Mouse (Mus musculus): ENCODE results near the gene Hcn1. TPM values are rescaled to one million over a fixed set of nuclear protein-coding genes. Genes with fewer than 3 reads are reported as not detected.

Hcn1 gene
- polyA plus RNA-seq, 1 experiment from 2014 or later: not detected

DNA sequence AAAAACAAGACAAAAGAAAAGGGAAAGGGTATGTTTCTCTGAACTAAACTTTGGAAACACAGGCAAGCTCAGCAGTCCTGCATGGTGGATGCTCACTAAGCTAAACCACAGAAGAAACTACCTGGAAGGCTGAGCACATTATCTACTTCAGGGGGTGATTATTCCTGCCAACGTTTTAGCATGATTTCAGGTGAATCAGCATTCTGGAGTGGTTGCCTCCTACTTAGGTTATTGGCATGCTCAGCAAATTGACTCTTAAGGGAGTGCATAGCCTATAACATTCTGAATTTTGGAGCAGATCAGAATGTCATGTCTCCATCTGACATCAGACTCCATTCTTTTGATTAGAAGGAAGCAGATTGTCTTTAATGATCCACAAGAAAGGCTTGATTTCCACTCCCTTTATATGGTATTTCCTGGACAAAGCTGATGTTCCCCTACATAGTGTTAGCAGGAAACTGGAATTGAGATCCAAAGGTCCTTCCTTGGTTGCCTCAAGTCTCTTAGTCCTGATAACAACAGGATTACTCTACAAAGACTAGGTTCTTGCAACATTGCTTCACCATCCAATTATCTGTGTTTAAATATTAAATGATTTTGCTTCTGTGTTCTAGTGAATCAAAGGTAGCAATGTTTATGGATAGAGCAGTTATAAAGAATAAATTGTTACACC is 345.7 kb downstream of the Hcn1 start:
- WGBS (ENCODE audit: insufficient replicate concordance): 37% methylated on average over 1 of the region's 1 CpGs
- Histone ChIP-seq H3K4me3 (ENCODE audit: low read depth, low read length) (no peak overlapping the region), H3K27me3 (ENCODE audit: control insufficient read depth, insufficient read depth, low read depth, low read length) (no peaks in the 10 kb centered on the region), H3K27ac (ENCODE audit: low read length) (no peak overlapping the region), H3K9ac (ENCODE audit: low read depth, low read length) (no peak overlapping the region), H3K9me3 (replicated peaks; ENCODE audit: control insufficient read depth, low read length) (no peaks in the 10 kb centered on the region), H3K4me2 (ENCODE audit: low read depth, low read length) (no peak overlapping the region), H3K4me1 (ENCODE audit: control insufficient read depth, low read depth, low read length) (no peaks in the 10 kb centered on the region), H3K36me3 (ENCODE audit: control insufficient read depth, insufficient read depth) (no peaks in the 10 kb centered on the region)
- ATAC-seq (ENCODE audit: low read depth): no peak

DNA sequence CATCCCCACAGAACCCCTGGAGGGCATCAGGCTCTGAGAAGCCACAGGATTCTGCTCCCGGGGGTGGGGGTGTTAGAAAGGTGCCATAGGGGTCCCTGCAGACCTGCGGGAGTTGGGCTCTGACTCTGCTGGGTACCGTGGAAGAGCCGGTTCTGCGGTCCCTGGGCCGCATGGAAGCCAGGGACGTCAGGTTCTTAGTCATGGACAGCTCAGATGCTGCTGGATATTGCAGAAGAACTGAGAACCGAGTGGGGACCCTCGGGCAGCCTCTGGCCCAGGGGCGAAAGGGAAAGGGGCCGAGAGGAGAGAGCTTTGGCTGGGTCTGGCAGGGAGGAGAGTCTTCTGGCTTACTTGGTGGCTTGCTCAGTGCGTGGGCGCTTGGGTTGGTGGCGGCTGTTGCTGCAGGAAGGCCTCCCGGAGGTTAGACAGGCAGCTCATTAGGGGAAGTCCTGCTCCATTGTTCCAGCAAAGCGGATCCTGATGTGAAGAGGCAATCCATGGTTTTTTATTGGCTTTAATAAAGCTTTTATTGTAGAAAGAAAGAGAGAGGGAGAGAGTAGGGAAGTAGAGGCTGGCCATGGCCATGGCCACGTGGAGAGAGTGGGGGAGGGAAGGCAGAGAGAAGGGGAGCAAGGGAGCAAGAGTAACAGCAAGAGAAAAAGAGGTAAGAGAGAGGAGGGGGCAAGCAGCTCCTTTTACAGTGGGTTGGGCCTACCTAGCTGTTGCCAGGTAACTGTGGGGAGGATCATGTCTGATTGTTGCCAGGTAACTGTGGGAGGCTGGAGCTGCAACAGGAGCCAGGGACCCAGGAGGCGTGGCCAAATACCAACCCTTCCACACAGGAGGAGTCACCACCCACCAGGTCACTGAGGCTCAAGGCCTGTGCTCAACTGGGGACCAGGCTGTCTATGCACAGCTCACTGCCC is 356.6 kb downstream of the Hcn1 start:
- Histone ChIP-seq H3K36me3 (ENCODE audit: control insufficient read depth, insufficient read depth) (no peaks in the 10 kb centered on the region), H3K9me3 (replicated peaks; ENCODE audit: control insufficient read depth, low read length) (0 out of 2 replicates have a peak, but pooled peaks cover 2% of the 10 kb centered on the region), H3K4me1 (ENCODE audit: control insufficient read depth, low read depth, low read length) (no peaks in the 10 kb centered on the region), H3K27ac (ENCODE audit: low read length) (no peak overlapping the region), H3K4me3 (ENCODE audit: low read depth, low read length) (no peak overlapping the region), H3K9ac (ENCODE audit: low read depth, low read length) (no peak overlapping the region), H3K4me2 (ENCODE audit: low read depth, low read length) (no peak overlapping the region), H3K27me3 (ENCODE audit: control insufficient read depth, insufficient read depth, low read depth, low read length) (no peaks in the 10 kb centered on the region)
- ATAC-seq (ENCODE audit: low read depth): no peak
- 15% methylated on average over 18 of the region's 18 CpGs for WGBS (ENCODE audit: insufficient replicate concordance)

- Histone ChIP-seq H3K9me3 (replicated peaks; ENCODE audit: control insufficient read depth, low read length) (no peaks in the 10 kb centered on the region), H3K27ac (ENCODE audit: low read length) (no peak overlapping the region), H3K9ac (ENCODE audit: low read depth, low read length) (no peak overlapping the region), H3K4me2 (ENCODE audit: low read depth, low read length) (no peak overlapping the region), H3K36me3 (ENCODE audit: control insufficient read depth, insufficient read depth) (no peaks in the 10 kb centered on the region), H3K4me3 (ENCODE audit: low read depth, low read length) (no peak overlapping the region), H3K27me3 (ENCODE audit: control insufficient read depth, insufficient read depth, low read depth, low read length) (no peaks in the 10 kb centered on the region), H3K4me1 (ENCODE audit: control insufficient read depth, low read depth, low read length) (no peaks in the 10 kb centered on the region)
- ATAC-seq (ENCODE audit: low read depth): no peak
Observed at GRCm38 (mm10) chr13:117964620-117965019, 362.5 kb downstream of the Hcn1 start.

GRCm38 (mm10) chr13:117975382-117975781 is 373.3 kb downstream of the Hcn1 start:
- no peak overlapping the region for H3K4me3 ChIP-seq (ENCODE audit: low read depth, low read length)
- no peaks in the 10 kb centered on the region for H3K36me3 ChIP-seq (ENCODE audit: control insufficient read depth, insufficient read depth)
- no peak overlapping the region for H3K9ac ChIP-seq (ENCODE audit: low read depth, low read length)
- H3K4me1 ChIP-seq (ENCODE audit: control insufficient read depth, low read depth, low read length): no peaks in the 10 kb centered on the region
- ATAC-seq (ENCODE audit: low read depth): no peak
- H3K4me2 ChIP-seq (ENCODE audit: low read depth, low read length): no peak overlapping the region
- no peak overlapping the region for H3K27ac ChIP-seq (ENCODE audit: low read length)
- no peaks in the 10 kb centered on the region for H3K27me3 ChIP-seq (ENCODE audit: control insufficient read depth, insufficient read depth, low read depth, low read length)
- 62% methylated on average over 7 of the region's 7 CpGs for WGBS (ENCODE audit: insufficient replicate concordance)
- no peaks in the 10 kb centered on the region for H3K9me3 ChIP-seq (replicated peaks; ENCODE audit: control insufficient read depth, low read length)

DNA sequence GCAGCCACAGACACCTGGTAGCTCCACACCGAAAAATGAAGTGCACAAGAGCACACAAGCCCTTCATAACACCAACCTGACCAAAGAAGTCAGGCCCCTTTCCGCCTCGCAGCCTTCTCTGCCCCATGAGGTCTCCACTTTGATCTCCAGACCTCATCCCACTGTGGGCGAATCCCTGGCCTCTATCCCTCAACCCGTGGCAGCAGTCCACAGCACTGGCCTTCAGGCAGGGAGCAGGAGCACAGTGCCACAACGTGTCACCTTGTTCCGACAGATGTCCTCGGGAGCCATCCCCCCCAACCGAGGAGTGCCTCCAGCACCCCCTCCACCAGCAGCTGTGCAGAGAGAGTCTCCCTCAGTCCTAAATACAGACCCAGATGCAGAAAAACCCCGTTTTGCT is 373.7 kb downstream of the Hcn1 start:
- Histone ChIP-seq H3K4me2 (ENCODE audit: low read depth, low read length) (no peak overlapping the region), H3K9ac (ENCODE audit: low read depth, low read length) (no peak overlapping the region), H3K27me3 (ENCODE audit: control insufficient read depth, insufficient read depth, low read depth, low read length) (no peaks in the 10 kb centered on the region), H3K4me3 (ENCODE audit: low read depth, low read length) (no peak overlapping the region), H3K9me3 (replicated peaks; ENCODE audit: control insufficient read depth, low read length) (no peaks in the 10 kb centered on the region), H3K36me3 (ENCODE audit: control insufficient read depth, insufficient read depth) (no peaks in the 10 kb centered on the region), H3K27ac (ENCODE audit: low read length) (no peak overlapping the region), H3K4me1 (ENCODE audit: control insufficient read depth, low read depth, low read length) (no peaks in the 10 kb centered on the region)
- WGBS (ENCODE audit: insufficient replicate concordance): 44% methylated on average over 10 of the region's 10 CpGs
- no peak for ATAC-seq (ENCODE audit: low read depth)

GRCm38 (mm10) chr13:117984339-117984738 is 382.2 kb downstream of the Hcn1 start:
- 61% methylated on average over 2 of the region's 2 CpGs for WGBS (ENCODE audit: insufficient replicate concordance)
- Histone ChIP-seq H3K27ac (ENCODE audit: low read length) (no peak overlapping the region), H3K27me3 (ENCODE audit: control insufficient read depth, insufficient read depth, low read depth, low read length) (no peaks in the 10 kb centered on the region), H3K4me2 (ENCODE audit: low read depth, low read length) (no peak overlapping the region), H3K4me1 (ENCODE audit: control insufficient read depth, low read depth, low read length) (no peaks in the 10 kb centered on the region), H3K9ac (ENCODE audit: low read depth, low read length) (no peak overlapping the region), H3K9me3 (replicated peaks; ENCODE audit: control insufficient read depth, low read length) (no peaks in the 10 kb centered on the region), H3K4me3 (ENCODE audit: low read depth, low read length) (no peak overlapping the region), H3K36me3 (ENCODE audit: control insufficient read depth, insufficient read depth) (no peaks in the 10 kb centered on the region)
- no peak for ATAC-seq (ENCODE audit: low read depth)

GRCm38 (mm10) chr13:117999767-118000488 is 397.8 kb downstream of the Hcn1 start:
- H3K27me3 ChIP-seq (ENCODE audit: control insufficient read depth, insufficient read depth, low read depth, low read length): no peaks in the 10 kb centered on the region
- H3K4me2 ChIP-seq (ENCODE audit: low read depth, low read length): no peak overlapping the region
- no peak overlapping the region for H3K9ac ChIP-seq (ENCODE audit: low read depth, low read length)
- no peak overlapping the region for H3K27ac ChIP-seq (ENCODE audit: low read length)
- no peak overlapping the region for H3K4me3 ChIP-seq (ENCODE audit: low read depth, low read length)
- ATAC-seq (ENCODE audit: low read depth): no peak
- H3K9me3 ChIP-seq (replicated peaks; ENCODE audit: control insufficient read depth, low read length): no peaks in the 10 kb centered on the region
- no peaks in the 10 kb centered on the region for H3K36me3 ChIP-seq (ENCODE audit: control insufficient read depth, insufficient read depth)
- H3K4me1 ChIP-seq (ENCODE audit: control insufficient read depth, low read depth, low read length): no peaks in the 10 kb centered on the region
- 51% methylated on average over 2 of the region's 2 CpGs for WGBS (ENCODE audit: insufficient replicate concordance)

DNA sequence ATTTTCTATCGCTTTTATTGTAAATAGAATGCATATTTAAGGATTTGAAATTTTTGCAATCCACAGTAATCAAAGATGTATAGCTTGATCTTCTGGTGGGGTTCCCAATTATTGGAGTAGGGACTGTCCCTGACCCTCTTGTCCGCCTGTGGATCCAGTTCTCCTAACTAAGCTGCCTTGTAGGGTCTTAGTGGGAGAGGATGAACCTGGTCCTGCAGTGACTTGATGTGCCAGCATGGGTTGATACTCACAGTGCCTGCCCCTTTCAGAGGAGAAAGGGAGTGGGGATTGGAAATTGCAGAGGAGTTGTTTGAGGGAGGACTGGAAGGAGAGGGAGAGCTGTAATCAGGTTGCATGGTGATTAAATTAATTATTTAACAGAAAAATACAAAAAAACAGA is 398.4 kb downstream of the Hcn1 start:
- Histone ChIP-seq H3K4me2 (ENCODE audit: low read depth, low read length) (no peak overlapping the region), H3K4me1 (ENCODE audit: control insufficient read depth, low read depth, low read length) (no peaks in the 10 kb centered on the region), H3K27me3 (ENCODE audit: control insufficient read depth, insufficient read depth, low read depth, low read length) (no peaks in the 10 kb centered on the region), H3K27ac (ENCODE audit: low read length) (no peak overlapping the region), H3K9ac (ENCODE audit: low read depth, low read length) (no peak overlapping the region), H3K4me3 (ENCODE audit: low read depth, low read length) (no peak overlapping the region), H3K36me3 (ENCODE audit: control insufficient read depth, insufficient read depth) (no peaks in the 10 kb centered on the region), H3K9me3 (replicated peaks; ENCODE audit: control insufficient read depth, low read length) (no peaks in the 10 kb centered on the region)
- WGBS (ENCODE audit: insufficient replicate concordance): 55% methylated on average over 2 of the region's 2 CpGs
- no peak for ATAC-seq (ENCODE audit: low read depth)

DNA sequence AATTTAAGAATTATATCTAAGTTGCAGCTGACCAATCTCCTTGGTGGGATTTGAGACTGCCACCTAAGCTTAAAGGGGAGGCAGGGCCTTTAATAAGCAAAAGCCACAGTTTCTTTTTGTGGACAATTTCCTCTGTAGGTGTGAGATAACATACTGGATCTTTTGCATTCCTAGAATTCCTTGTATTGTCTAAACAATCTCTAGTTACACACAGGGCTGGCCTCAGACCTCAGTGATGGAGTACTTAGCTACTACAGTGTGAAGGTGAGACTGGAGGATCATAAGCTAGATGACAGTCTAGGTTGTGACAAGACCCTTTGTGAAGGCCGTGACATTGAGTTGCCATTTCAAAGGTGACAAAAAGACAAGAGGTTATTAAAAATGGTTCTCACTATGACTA is 419.1 kb downstream of the Hcn1 start:
- Histone ChIP-seq H3K36me3 (ENCODE audit: control insufficient read depth, insufficient read depth) (no peaks in the 10 kb centered on the region), H3K4me3 (ENCODE audit: low read depth, low read length) (no peak overlapping the region), H3K4me1 (ENCODE audit: control insufficient read depth, low read depth, low read length) (no peaks in the 10 kb centered on the region), H3K9me3 (replicated peaks; ENCODE audit: control insufficient read depth, low read length) (no peaks in the 10 kb centered on the region), H3K9ac (ENCODE audit: low read depth, low read length) (no peak overlapping the region), H3K27ac (ENCODE audit: low read length) (no peak overlapping the region), H3K4me2 (ENCODE audit: low read depth, low read length) (no peak overlapping the region), H3K27me3 (ENCODE audit: control insufficient read depth, insufficient read depth, low read depth, low read length) (no peaks in the 10 kb centered on the region)
- WGBS (ENCODE audit: insufficient replicate concordance): 45% methylated on average over 1 of the region's 1 CpGs
- ATAC-seq (ENCODE audit: low read depth): no peak
